Mouse (Mus musculus) CH12.LX (cell line): Measurements from ENCODE around the gene Atp1a1. TPM values are rescaled to one million over a fixed set of nuclear protein-coding genes. Genes with fewer than 3 reads are reported as not detected.

Experiments used
- DNase-seq: peaks from one replicate; pipeline ENCODE4 v3.0.0-alpha.2; 2013; ENCODE audit errors: extremely low read depth
- H3K27ac ChIP-seq: 2 replicates; pipeline ENCODE4 v1.5.1; 2012; ENCODE audit warnings: low read depth, mild to moderate bottlenecking, control low read depth, moderate library complexity; ENCODE audit not compliant: insufficient read depth
- H3K27me3 ChIP-seq: replicated peaks from 2 replicates; pipeline ENCODE3; 2012; ENCODE audit warnings: inconsistent platforms
- H3K36me3 ChIP-seq, 2 experiments: replicated peaks in 1 of 2; 2 replicates each; pipeline versions ENCODE3 to v1.6.1; 2012; ENCODE audit warnings: inconsistent platforms in 1 of 2, low read length in 1 of 2, mild to moderate bottlenecking in 1 of 2, mixed read lengths in 1 of 2, moderate library complexity in 1 of 2; ENCODE audit not compliant: control insufficient read depth in 1 of 2, insufficient read depth in 1 of 2
- H3K4me1 ChIP-seq, 2 experiments: 2 replicates each; pipeline ENCODE4 v1.6.1; 2012; ENCODE audit warnings: inconsistent platforms in 1 of 2, moderate library complexity in 1 of 2; ENCODE audit not compliant: insufficient read depth in 2 of 2, control insufficient read depth in 1 of 2
- H3K4me2 ChIP-seq: 2 replicates; pipeline ENCODE4 v1.6.1; 2012; ENCODE audit warnings: low read depth, mild to moderate bottlenecking, control low read depth; ENCODE audit not compliant: poor library complexity, insufficient read depth, severe bottlenecking
- H3K4me3 ChIP-seq, 3 experiments: fragments of 150-350 bp in 1 of 3; sonication (generic) in 1 of 3; replicated peaks in 1 of 3; 2 replicates each; pipeline versions ENCODE3 to v1.5.1; 2011 to 2012; ENCODE audit warnings: low read depth in 2 of 3, low read length in 2 of 3, mild to moderate bottlenecking in 2 of 3, moderate library complexity in 2 of 3, control low read depth in 1 of 3, improper control_type of control experiment in 1 of 3, inconsistent platforms in 1 of 3, mixed read lengths in 1 of 3; ENCODE audit not compliant: poor library complexity in 1 of 3
- H3K79me2 ChIP-seq: replicated peaks from 2 replicates; pipeline ENCODE4 v1.6.1; 2012; ENCODE audit warnings: mild to moderate bottlenecking, moderate library complexity; ENCODE audit not compliant: control insufficient read depth, poor library complexity, insufficient read depth, severe bottlenecking; ENCODE audit errors: extremely low read depth
- H3K9ac ChIP-seq: 2 replicates; pipeline ENCODE4 v1.6.1; 2012; ENCODE audit warnings: low read depth, mild to moderate bottlenecking, control low read depth, moderate library complexity; ENCODE audit not compliant: insufficient read depth
- H3K9me3 ChIP-seq: replicated peaks from 2 replicates; pipeline ENCODE3; 2012; ENCODE audit warnings: low read length, inconsistent platforms, mixed read lengths
- BHLHE40 ChIP-seq: IDR thresholded peaks from 2 replicates; pipeline ENCODE4 v1.6.1; 2011; ENCODE audit warnings: mild to moderate bottlenecking, low read depth, low read length, improper control_type of control experiment
- CHD2 ChIP-seq: IDR thresholded peaks from 2 replicates; pipeline ENCODE4 v1.6.1; 2011; ENCODE audit warnings: low read length, improper control_type of control experiment
- CTCF ChIP-seq, 2 experiments: IDR thresholded peaks in 1 of 2; conservative IDR thresholded peaks in 1 of 2; 2 replicates each; pipeline ENCODE4 v1.5.1; 2011 to 2012; ENCODE audit warnings: low read depth in 2 of 2, low read length in 2 of 2, improper control_type of control experiment in 1 of 2, inconsistent platforms in 1 of 2, mild to moderate bottlenecking in 1 of 2, moderate library complexity in 1 of 2
- EP300 ChIP-seq: IDR thresholded peaks from 2 replicates; pipeline ENCODE4 v1.6.1; 2011; ENCODE audit warnings: low read length, improper control_type of control experiment
- ETS1 ChIP-seq: conservative IDR thresholded peaks from 2 replicates; pipeline ENCODE4 v1.6.1; 2012; ENCODE audit warnings: low read depth, mild to moderate bottlenecking, inconsistent platforms, low read length, improper control_type of control experiment, moderate library complexity
- GABPA ChIP-seq: IDR thresholded peaks from 2 replicates; pipeline ENCODE4 v1.6.1; 2012; ENCODE audit warnings: low read depth, low read length, improper control_type of control experiment, inconsistent platforms; ENCODE audit not compliant: insufficient replicate concordance
- MAX ChIP-seq: IDR thresholded peaks from 2 replicates; pipeline ENCODE4 v1.6.1; 2011; ENCODE audit warnings: low read length, improper control_type of control experiment
- MAZ ChIP-seq: IDR thresholded peaks from 2 replicates; pipeline ENCODE4 v1.6.1; 2012; ENCODE audit warnings: low read depth, mild to moderate bottlenecking, inconsistent platforms, low read length, improper control_type of control experiment, moderate library complexity
- MEF2A ChIP-seq: IDR thresholded peaks from 2 replicates; pipeline ENCODE4 v1.6.1; 2014; ENCODE audit warnings: low read depth, mild to moderate bottlenecking, inconsistent platforms, low read length, improper control_type of control experiment, borderline replicate concordance
- MYC ChIP-seq: IDR thresholded peaks from 2 replicates; pipeline ENCODE4 v1.6.1; 2011; ENCODE audit warnings: low read depth, mild to moderate bottlenecking, improper control_type of control experiment, low read length
- NELFE ChIP-seq: IDR thresholded peaks from 2 replicates; pipeline ENCODE4 v1.6.1; 2011; ENCODE audit warnings: low read depth, low read length, improper control_type of control experiment
- POLR2A ChIP-seq: IDR thresholded peaks from 2 replicates; pipeline ENCODE4 v1.6.1; 2011; ENCODE audit warnings: low read depth, mild to moderate bottlenecking, improper control_type of control experiment, low read length
- POLR2AphosphoS2 ChIP-seq: IDR thresholded peaks from 2 replicates; pipeline ENCODE4 v1.6.1; 2011; ENCODE audit warnings: low read depth, low read length, improper control_type of control experiment
- RAD21 ChIP-seq: IDR thresholded peaks from 2 replicates; pipeline ENCODE4 v1.6.1; 2011; ENCODE audit warnings: low read depth, mild to moderate bottlenecking, low read length, improper control_type of control experiment, moderate library complexity
- SIN3A ChIP-seq: IDR thresholded peaks from 2 replicates; pipeline ENCODE4 v1.6.1; 2012; ENCODE audit warnings: low read length, improper control_type of control experiment, inconsistent platforms
- UBTF ChIP-seq: IDR thresholded peaks from 2 replicates; pipeline ENCODE4 v1.6.1; 2012; ENCODE audit warnings: low read depth, mild to moderate bottlenecking, inconsistent platforms, low read length, improper control_type of control experiment, moderate library complexity
- USF1 ChIP-seq: IDR thresholded peaks from 2 replicates; pipeline ENCODE4 v1.6.1; 2014; ENCODE audit warnings: low read depth, mild to moderate bottlenecking, inconsistent platforms, low read length, improper control_type of control experiment
- ZKSCAN1 ChIP-seq: IDR thresholded peaks from 2 replicates; pipeline ENCODE4 v1.6.1; 2012; ENCODE audit warnings: low read depth, inconsistent platforms, low read length, improper control_type of control experiment, borderline replicate concordance
- ZNF384 ChIP-seq: IDR thresholded peaks from 2 replicates; pipeline ENCODE4 v1.6.1; 2012; ENCODE audit warnings: low read depth, low read length, improper control_type of control experiment, inconsistent platforms
- dilution Hi-C: fragments of 300-500 bp; cut with MboI; formaldehyde crosslinking; loops from 2 replicates; pipeline ENCODE4 v1.14.3; 2020; ENCODE audit warnings: low sequenced_read_pairs; ENCODE audit not compliant: extremely low pct_unique_long_range_greater_than_20kb, extremely low pct_ligation_motif_present
- in situ Hi-C: fragments of 300-500 bp; cut with MboI; formaldehyde crosslinking; loops from 3 replicates; pipeline ENCODE4 v1.14.3; 2019; ENCODE audit warnings: low sequenced_read_pairs, low pct_ligation_motif_present, low pct_unique_long_range_greater_than_20kb, mixed read lengths
- polyA plus RNA-seq: library from polyadenylated mRNA; unstranded; fragments of >175 nt; gene quantifications from 2 replicates; pipeline ENCODE4 v1.2.1, GENCODE M21; 2012; ENCODE audit warnings: low read depth; ENCODE audit not compliant: insufficient read length
- total RNA-seq, 2 experiments: library from RNA; depleted of rRNA; stranded (reverse); fragments of 300-350 nt in 1 of 2; fragments of >200 nt in 1 of 2; gene quantifications; 2 replicates each; pipeline ENCODE4 v1.2.3; 2012 to 2014

The Atp1a1 gene
- total and polyA plus RNA-seq, 3 experiments = 215 to 337 (median 219) TPM

DNA sequence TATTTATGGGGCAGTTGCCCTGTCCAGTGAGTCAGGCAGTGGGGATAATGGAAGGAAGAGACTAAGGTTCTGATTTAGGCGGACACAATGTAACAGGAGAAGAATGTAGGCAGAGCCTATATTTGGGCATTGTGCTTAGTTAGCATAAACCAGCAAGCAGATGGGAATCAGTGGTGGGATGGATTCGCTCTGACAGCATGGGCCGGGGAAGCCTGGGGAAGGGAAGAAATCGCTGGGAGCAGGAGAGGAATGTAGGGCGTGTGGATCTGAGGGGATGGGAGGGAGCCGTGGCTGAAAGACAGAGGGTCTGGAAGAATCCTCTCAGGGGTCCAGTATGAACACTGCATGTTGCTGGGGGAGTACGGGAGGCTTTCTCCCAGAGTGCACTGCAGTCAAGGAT is 49.0 kb upstream of the Atp1a1 start:
- TF ChIP-seq MAZ (no peak), POLR2A (no peak), RAD21 (no peak), EP300 (no peak), SIN3A (no peak), ETS1 (no peak), MEF2A (no peak), MYC (no peak), GABPA (no peak), CTCF (conservative IDR thresholded peaks at IDR 0.05 in 1 of 2, IDR thresholded peaks at IDR 0.05 in 1 of 2; ENCODE audit: low read depth in 2 of 2, low read length in 2 of 2) (no peak), USF1 (no peak), POLR2AphosphoS2 (no peak), ZKSCAN1 (no peak), BHLHE40 (no peak), CHD2 (no peak), NELFE (no peak), MAX (no peak)
- TF ChIP-seq, all 38 proteins: peak for 0
- dilution Hi-C loops = no loop called here
- no peak overlapping the region for H3K4me3 ChIP-seq
- H3K9me3 ChIP-seq = no peaks in the 10 kb centered on the region
- no peak for DNase-seq
- no peaks in the 10 kb centered on the region for H3K36me3 ChIP-seq
- H3K4me2 ChIP-seq = no peak overlapping the region
- H3K9ac ChIP-seq = no peak overlapping the region
- in situ Hi-C loops = no loop called here
- H3K27ac ChIP-seq = no peak overlapping the region
- H3K4me1 ChIP-seq = peaks cover 6 to 31% of the 10 kb centered on the region in 2 experiments; a peak in 3 of 4 replicates
- no peaks in the 10 kb centered on the region for H3K79me2 ChIP-seq
- no peaks in the 10 kb centered on the region for H3K27me3 ChIP-seq

DNA sequence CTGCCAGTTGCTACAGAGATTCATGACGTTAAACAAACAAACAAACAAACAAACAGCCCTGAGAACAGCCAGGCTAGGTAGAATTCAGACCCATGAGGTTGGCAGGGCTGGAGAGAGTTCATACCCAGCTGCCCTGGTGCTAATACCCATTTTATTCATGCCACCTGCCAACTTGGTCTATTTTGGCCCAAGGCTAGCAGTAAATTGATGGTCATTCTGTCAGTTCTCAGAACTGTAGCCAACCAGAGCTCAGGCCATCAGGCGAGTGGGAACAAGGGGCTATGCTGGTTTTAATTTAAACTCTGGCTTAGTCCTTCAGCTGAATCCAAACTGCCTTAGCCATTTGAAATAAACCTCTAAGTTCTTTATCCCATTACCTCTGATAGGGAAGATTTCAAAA is 48.5 kb upstream of the Atp1a1 start:
- Histone ChIP-seq H3K4me3 (no peak overlapping the region), H3K27ac (no peak overlapping the region), H3K4me2 (no peak overlapping the region), H3K79me2 (no peaks in the 10 kb centered on the region), H3K36me3 (no peaks in the 10 kb centered on the region), H3K9me3 (no peaks in the 10 kb centered on the region), H3K27me3 (no peaks in the 10 kb centered on the region), H3K4me1 (peaks cover 8 to 36% of the 10 kb centered on the region in 2 experiments; a peak in 3 of 4 replicates), H3K9ac (no peak overlapping the region)
- dilution Hi-C loops (no loop called here), in situ Hi-C loops (no loop called here)
- DNase-seq = no peak
- TF ChIP-seq MAX (no peak), ZNF384 (no peak), CHD2 (no peak), UBTF (no peak)
